Mouse (Mus musculus) adrenal gland, postnatal 10 days (tissue): Measurements from ENCODE around the gene Oprm1. TPM values are rescaled to one million over a fixed set of nuclear protein-coding genes. Genes with fewer than 3 reads are reported as not detected.

Experiments used
- DNase-seq: peaks from one replicate; pipeline ENCODE4 v3.0.0; 2021; ENCODE audit warnings: mixed read lengths
- total RNA-seq, 2 experiments: library from RNA; stranded (reverse); gene quantifications; 2 replicates each; pipeline ENCODE4 v1.2.3; 2021

Oprm1 gene
- total RNA-seq, 2 experiments from 2014 or later = 0.39 to 0.97 TPM

DNA sequence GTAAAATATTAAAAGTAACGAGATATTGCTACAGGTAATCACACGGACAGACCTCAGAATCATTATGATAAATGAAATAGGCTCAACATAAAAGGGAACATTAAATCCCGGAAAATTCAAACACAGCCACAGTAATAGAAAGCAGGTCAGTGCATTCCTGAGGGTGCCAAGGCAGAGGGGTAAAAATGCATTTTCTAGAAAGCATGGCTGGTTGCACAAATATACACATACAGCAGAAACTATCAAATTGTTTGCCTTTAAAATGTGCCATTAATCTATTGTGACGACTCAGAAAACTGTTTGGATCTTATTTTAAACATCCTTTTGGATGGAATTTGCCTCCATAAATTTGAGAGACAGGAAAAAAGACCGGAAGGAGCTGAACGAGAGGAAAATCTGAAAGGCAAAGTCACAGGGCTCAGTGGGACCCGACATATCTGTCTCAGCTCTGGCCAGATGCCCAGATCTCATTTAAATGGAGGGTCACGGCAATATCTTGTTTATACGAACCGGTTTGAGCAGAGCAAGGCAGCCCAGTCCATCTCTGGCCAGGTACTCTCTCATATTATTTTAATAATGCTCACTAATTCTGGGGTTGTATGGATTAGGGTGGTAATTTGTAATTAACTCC lies 289.1 kb downstream of the Oprm1 start:
- peak; percentile 10 for DNase-seq

GRCm38 (mm10) chr10:7047919-7048291 lies 289.6 kb downstream of the Oprm1 start:
- no peak for DNase-seq

- no peak for DNase-seq
Measured at GRCm38 (mm10) chr10:7049901-7050300, 291.6 kb downstream of the Oprm1 start.

DNA sequence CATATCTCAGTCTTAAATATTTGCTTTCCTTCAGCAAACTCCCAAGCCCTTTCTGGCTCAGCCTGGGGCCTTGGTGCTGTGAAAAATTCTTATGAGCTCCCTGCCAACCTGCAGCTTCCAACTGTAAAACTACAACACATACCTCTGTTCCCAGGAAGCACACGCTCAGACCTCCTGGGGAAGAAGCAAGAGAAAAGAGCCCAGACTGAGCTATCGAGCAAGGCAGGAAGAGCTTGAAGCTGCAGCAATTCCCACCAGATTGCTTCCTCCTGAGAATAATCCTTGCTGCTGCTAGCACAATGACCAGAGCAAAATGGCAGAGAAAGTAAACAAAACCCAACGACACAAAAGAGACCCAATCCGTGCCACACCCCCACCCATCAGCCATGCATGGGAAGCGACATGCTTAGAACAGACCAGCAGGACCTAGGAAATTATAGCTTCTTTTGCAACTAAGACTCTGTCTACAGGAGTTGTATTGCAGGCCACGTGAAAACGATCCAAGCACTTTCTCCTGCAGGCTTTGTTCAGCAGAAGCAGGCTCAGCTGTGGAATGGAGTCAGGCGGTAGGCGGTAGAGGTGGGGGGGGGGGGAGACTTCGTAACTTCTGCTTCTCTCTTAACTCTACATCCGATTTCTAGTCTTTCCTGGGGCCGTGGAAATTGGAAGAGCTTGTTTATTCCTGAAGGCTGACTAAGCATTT lies 294.2 kb downstream of the Oprm1 start, which contains the start of gene Ipcef1:
Ipcef1 (minus strand) TSS at position 164 of the 703 bp plus-strand sequence.
- no peak for DNase-seq

GRCm38 (mm10) chr10:7054560-7055205 lies 296.4 kb downstream of the Oprm1 start:
- no peak for DNase-seq

DNA sequence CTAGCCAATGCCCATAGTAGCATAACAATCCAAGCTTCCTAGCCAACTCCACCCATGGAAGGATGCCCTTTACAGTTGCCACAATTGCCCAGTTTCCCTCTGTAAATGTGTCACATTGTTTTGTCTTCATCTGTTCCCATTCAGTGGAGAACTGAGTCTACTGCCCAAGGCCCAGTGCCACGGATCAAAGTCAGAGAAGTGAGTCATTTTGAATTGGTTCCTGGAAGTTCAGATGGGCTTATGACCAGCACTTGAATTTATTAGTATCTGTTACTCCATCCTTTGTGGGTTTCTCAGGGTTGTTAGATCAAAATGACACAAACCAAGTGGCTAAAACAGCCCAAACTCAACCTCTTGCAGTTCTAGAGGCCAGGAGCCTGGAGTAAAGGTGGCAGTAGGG lies 299.2 kb downstream of the Oprm1 start:
- no peak for DNase-seq

GRCm38 (mm10) chr10:7060326-7060725 lies 302.0 kb downstream of the Oprm1 start:
- DNase-seq = no peak

- no peak for DNase-seq
Measured at GRCm38 (mm10) chr10:7062993-7063392, 304.7 kb downstream of the Oprm1 start.

DNA sequence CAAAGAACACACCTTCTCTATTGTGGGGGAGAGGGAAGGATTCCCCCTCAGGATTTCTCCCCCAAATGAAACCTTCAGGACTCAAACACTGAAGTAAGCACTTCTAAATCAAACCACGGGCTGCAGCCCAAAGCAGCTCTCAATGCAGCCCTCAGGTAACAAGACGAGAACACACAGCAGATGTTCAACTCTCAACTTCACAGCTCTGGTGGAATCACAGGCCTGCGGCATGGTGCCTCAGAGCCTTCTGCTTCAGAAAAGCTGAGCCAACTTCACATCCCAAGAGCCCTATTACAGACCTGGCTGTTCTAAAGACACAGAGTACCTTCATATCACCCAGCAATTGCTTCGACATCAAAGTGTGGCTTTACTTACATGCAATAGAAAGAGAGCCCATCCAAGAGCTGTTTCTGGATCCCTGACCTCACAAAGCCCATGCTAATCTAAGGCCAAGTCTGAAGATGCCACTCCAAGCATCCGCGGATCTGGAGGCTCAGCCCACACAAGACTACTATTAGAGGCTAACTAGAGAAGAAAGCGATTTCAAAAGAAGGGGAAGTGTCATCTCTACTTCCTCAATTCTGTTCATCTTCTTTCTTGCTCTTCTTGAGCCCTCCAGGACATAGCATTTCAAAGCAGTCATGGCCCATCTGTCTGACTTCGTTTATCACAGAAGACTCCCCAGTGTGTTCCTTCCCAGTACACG lies 305.6 kb downstream of the Oprm1 start:
- DNase-seq = no peak

- DNase-seq = no peak
Measured at GRCm38 (mm10) chr10:7068608-7069007, 310.3 kb downstream of the Oprm1 start.

GRCm38 (mm10) chr10:7069090-7069489 lies 310.8 kb downstream of the Oprm1 start:
- DNase-seq = no peak

GRCm38 (mm10) chr10:7070100-7070835 lies 312.0 kb downstream of the Oprm1 start:
- DNase-seq = no peak

GRCm38 (mm10) chr10:7070924-7071323 lies 312.6 kb downstream of the Oprm1 start:
- no peak for DNase-seq

GRCm38 (mm10) chr10:7074231-7074630 lies 315.9 kb downstream of the Oprm1 start:
- DNase-seq = no peak

DNA sequence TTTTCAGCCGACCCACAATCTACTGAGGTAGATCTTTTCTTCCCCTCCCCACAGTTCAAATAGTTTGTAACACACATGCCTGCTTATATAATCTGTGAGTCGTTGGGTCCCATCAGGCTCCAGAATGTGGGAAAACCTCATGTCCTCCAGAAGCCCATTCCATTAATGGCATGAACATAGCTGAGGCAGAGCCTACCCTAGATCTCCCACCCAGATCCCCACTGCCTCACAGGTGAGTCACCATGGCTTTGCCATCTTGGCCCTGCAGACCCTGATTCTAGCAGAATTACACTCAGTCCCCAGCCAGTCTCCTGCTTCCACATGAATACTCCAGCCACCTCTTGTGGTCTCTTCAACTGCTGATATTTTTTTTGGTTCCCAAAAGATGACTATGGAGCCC lies 317.4 kb downstream of the Oprm1 start:
- DNase-seq = no peak

DNA sequence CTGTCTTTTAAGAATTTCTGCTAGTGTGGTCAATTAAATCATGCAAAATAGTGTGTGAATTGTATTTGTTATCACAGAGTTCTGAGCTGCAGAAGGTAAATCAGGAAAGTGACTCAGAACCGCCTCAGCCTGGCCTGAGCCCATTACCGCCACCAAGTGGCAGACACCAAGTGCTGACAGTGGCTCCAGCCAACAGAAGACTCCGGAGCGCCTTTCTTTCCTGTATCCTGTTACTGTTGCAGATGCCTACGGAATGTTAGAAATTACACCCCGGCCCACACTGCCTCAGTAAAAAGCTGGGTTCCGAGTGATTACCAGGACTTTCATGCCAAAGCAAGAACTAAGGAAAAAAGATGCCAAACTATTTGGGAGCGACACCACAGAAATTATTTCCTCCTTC lies 317.9 kb downstream of the Oprm1 start:
- DNase-seq = peak; percentile 83

GRCm38 (mm10) chr10:7076662-7077211 lies 318.4 kb downstream of the Oprm1 start:
- DNase-seq = no peak

- no peak for DNase-seq
Measured at GRCm38 (mm10) chr10:7077389-7077808, 319.1 kb downstream of the Oprm1 start.

GRCm38 (mm10) chr10:7077971-7078370 lies 319.7 kb downstream of the Oprm1 start:
- no peak for DNase-seq
